In the genomic region with DNA sequence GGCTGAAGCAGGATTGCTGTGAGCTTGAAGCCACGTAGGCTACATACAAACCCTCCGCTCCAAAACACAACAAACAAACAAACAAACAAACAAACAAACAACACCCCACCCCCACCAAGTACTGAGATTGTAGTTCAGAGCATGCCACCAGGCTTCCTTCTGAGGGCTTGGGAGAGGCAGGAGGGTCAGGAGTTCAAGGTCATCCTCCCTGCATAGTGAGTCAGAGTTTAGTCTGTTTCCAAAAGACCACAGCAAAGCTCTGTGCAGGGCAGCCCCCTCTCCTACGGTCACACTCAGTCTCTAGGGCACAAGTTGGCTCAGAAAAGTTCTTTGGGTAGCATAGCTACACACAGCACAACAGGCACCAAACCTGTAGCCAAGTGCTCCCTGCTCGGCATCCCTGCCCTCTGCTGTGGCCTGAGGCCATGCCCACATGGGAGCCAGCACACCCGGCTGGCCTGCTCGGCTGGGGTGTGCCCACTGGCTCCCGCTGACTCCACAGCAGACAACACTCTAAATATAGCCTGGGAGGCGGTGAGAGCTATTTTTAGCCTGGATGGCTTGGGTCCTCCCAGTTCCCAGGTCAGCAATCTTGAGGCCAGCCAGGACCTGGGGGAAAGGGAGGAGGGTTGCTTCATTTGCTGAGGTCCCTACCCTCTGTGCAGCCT, we compare ENCODE assay signal across 8 mouse cellular contexts. TPM values are rescaled to one million over a fixed set of nuclear protein-coding genes. Genes with fewer than 3 reads are reported as not detected.
DNase-seq lines count a peak whose midpoint lies in the region; ATAC-seq and TF ChIP-seq lines count a peak whose summit lies in the region.

No protein-coding gene starts in this region.

- H3K4me1 ChIP-seq in intestine, embryonic 15.5 days (replicated peaks), result peaks cover 73% of the 10 kb centered on the region
- peaks cover 45% of the 10 kb centered on the region for H3K4me1 ChIP-seq in lung, adult 2 months (ENCODE audit: control insufficient read depth, insufficient read depth, low read length)
- peaks cover 60% of the 10 kb centered on the region for H3K4me1 ChIP-seq in stomach, embryonic 14.5 days (ENCODE audit: control insufficient read depth, insufficient read depth, low read length)

- DNase-seq in ES-CJ7 (ENCODE audit: low read depth, low spot score), result peak; percentile 92
- peak; percentile 66 for DNase-seq in adrenal gland, postnatal 25 days
- peak; percentile 65 to 77 for DNase-seq in gastrocnemius, postnatal 36 days
- peak; percentile 59 for DNase-seq in lung, adult 2 months
- no peak for DNase-seq in thymus, postnatal 36 days
- DNase-seq in B cell, adult 2 months, result no peak

- H3K4me3 ChIP-seq in intestine, embryonic 15.5 days (replicated peaks), result no peak overlapping the region
- H3K4me3 ChIP-seq in lung, adult 2 months (replicated peaks; ENCODE audit: extremely low read depth, low read depth, low read length), result no peak overlapping the region
- peak overlapping the region; percentile 30; the same call in 1 of the 2 replicates for H3K4me3 ChIP-seq in stomach, embryonic 14.5 days (ENCODE audit: low read depth, low read length)

- WGBS in intestine, embryonic 15.5 days, result 21% methylated on average over 8 of the region's 8 CpGs
- WGBS in lung, adult 2 months, result 13% methylated on average over 8 of the region's 8 CpGs
- WGBS in stomach, embryonic 14.5 days, result 27% methylated on average over 8 of the region's 8 CpGs

- peak overlapping the region; percentile 84 for H3K27ac ChIP-seq in intestine, embryonic 15.5 days
- peak overlapping the region; percentile 87 for H3K27ac ChIP-seq in stomach, embryonic 14.5 days (ENCODE audit: low read length)

- TF ChIP-seq POLR2A in lung, adult 2 months (IDR thresholded peaks at IDR 0.05; ENCODE audit: borderline replicate concordance, extremely low read depth, low read depth, low read length), result peak; percentile 49; the same call in 1 of the 2 replicates

- H3K9me3 ChIP-seq in intestine, embryonic 15.5 days, result no peaks in the 10 kb centered on the region
- H3K9me3 ChIP-seq in stomach, embryonic 14.5 days (ENCODE audit: control insufficient read depth, low read depth, low read length), result no peaks in the 10 kb centered on the region

- no peaks in the 10 kb centered on the region for H3K36me3 ChIP-seq in intestine, embryonic 15.5 days
- H3K36me3 ChIP-seq in stomach, embryonic 14.5 days (ENCODE audit: control insufficient read depth, insufficient read depth, low read length), result no peaks in the 10 kb centered on the region

- H3K27me3 ChIP-seq in intestine, embryonic 15.5 days (replicated peaks), result no peaks in the 10 kb centered on the region
- H3K27me3 ChIP-seq in stomach, embryonic 14.5 days (ENCODE audit: control insufficient read depth, insufficient read depth, low read length), result no peaks in the 10 kb centered on the region

- intact Hi-C loops in gastrocnemius, postnatal 36 days (cut with DNase I), result no loop called here

- peak overlapping the region; percentile 79 for H3K4me2 ChIP-seq in intestine, embryonic 15.5 days (replicated peaks)
- H3K4me2 ChIP-seq in stomach, embryonic 14.5 days (replicated peaks; ENCODE audit: low read depth, low read length), result peak overlapping the region; percentile 78

- peak overlapping the region; percentile 43; the same call in 1 of the 2 replicates for H3K9ac ChIP-seq in intestine, embryonic 15.5 days
- no peak overlapping the region for H3K9ac ChIP-seq in stomach, embryonic 14.5 days (replicated peaks; ENCODE audit: low read depth, low read length)

- ATAC-seq in intestine, embryonic 15.5 days, result peak; percentile 56
- peak; percentile 25; the same call in 1 of the 2 replicates for ATAC-seq in stomach, embryonic 14.5 days (ENCODE audit: insufficient number of reproducible peaks, insufficient read depth, low FRiP score, low read depth)

- TF ChIP-seq CTCF in lung, adult 2 months (IDR thresholded peaks at IDR 0.05; ENCODE audit: insufficient read depth, low read length), result no peak

RNA-seq across cellular contexts. Expression of gene Gadd45b, which starts 10.6 kb away (rescaled TPM):
- 15.3 and 15.4 TPM in 2 replicates for total RNA-seq in adrenal gland, postnatal 25 days (2021)
- total RNA-seq in gastrocnemius, postnatal 36 days (2021), result 10 to 100 TPM; 26.7 to 31.7 TPM
- 26.6 and 29.9 TPM in 2 replicates for polyA plus RNA-seq in intestine, embryonic 15.5 days (2015; fragmentation: Nextera tagmentation; extraction: Ambion mirVana)
- 103 and 120 TPM in 2 replicates for polyA plus RNA-seq in lung, adult 2 months (2012; rRNA removed)
- polyA plus RNA-seq in stomach, embryonic 14.5 days (2014; fragmentation: Nextera tagmentation; extraction: Ambion mirVana), result 16.1 and 20.7 TPM in 2 replicates

RNA-seq across cellular contexts. Expression of gene Lmnb2, which starts 22.4 kb away (rescaled TPM):
- 14.4 and 15.2 TPM in 2 replicates for total RNA-seq in adrenal gland, postnatal 25 days (2021)
- 1 to 10 TPM; 2.6 to 3.1 TPM for total RNA-seq in gastrocnemius, postnatal 36 days (2021)
- 41.0 and 42.6 TPM in 2 replicates for polyA plus RNA-seq in intestine, embryonic 15.5 days (2015; fragmentation: Nextera tagmentation; extraction: Ambion mirVana)
- 9.4 and 11.3 TPM in 2 replicates for polyA plus RNA-seq in lung, adult 2 months (2012; rRNA removed)
- polyA plus RNA-seq in stomach, embryonic 14.5 days (2014; fragmentation: Nextera tagmentation; extraction: Ambion mirVana), result 12.1 and 14.6 TPM in 2 replicates

RNA-seq across cellular contexts. Expression of gene Timm13, which starts 39.7 kb away (rescaled TPM):
- total RNA-seq in adrenal gland, postnatal 25 days (2021), result 188 and 208 TPM in 2 replicates
- total RNA-seq in gastrocnemius, postnatal 36 days (2021), result 100 to 1,000 TPM; 106 to 120 TPM
- 363 and 364 TPM in 2 replicates for polyA plus RNA-seq in intestine, embryonic 15.5 days (2015; fragmentation: Nextera tagmentation; extraction: Ambion mirVana)
- polyA plus RNA-seq in lung, adult 2 months (2012; rRNA removed), result 157 and 196 TPM in 2 replicates
- polyA plus RNA-seq in stomach, embryonic 14.5 days (2014; fragmentation: Nextera tagmentation; extraction: Ambion mirVana), result 340 and 345 TPM in 2 replicates

Comparison
In these comparisons a context has a peak if more than half of its experiments do, and no peak if none do; other contexts are left out.
1. DNase-seq: peak in ES-CJ7 (single experiment), adrenal gland, postnatal 25 days (single experiment), gastrocnemius, postnatal 36 days (2 of 2) and lung, adult 2 months (single experiment); none in thymus, postnatal 36 days (0 of 2) and B cell, adult 2 months (0 of 2).